Mouse (Mus musculus): ENCODE data around the gene Tex2.
"Not testable (repeated sequence)": the region's sequence is repeated elsewhere in the genome, so short reads cannot be mapped to it uniquely, and the experiment has no call there.

Tex2 gene

DNA sequence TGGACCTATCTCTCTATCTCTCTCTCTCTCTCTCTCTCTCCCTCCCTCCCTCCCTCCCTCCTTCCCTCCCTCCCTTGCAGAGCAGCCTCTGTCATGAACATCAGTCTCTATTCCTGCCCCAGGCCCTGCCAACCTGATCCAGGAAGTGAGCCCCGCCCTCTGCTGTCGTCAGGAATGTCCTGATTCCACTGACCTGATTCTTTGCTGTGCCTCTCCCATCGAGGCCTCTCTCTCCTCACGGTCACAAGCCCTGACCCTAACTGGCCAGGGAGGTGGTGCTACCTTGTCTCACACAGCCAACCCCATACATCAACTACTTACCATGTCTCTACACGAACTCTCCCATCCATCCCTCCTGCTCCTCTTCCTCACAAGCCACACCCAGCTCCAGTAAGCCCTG, 33.3 kb downstream of the Tex2 start:
- in situ Hi-C loops (cut with MboI, MseI), result no loop called here

DNA sequence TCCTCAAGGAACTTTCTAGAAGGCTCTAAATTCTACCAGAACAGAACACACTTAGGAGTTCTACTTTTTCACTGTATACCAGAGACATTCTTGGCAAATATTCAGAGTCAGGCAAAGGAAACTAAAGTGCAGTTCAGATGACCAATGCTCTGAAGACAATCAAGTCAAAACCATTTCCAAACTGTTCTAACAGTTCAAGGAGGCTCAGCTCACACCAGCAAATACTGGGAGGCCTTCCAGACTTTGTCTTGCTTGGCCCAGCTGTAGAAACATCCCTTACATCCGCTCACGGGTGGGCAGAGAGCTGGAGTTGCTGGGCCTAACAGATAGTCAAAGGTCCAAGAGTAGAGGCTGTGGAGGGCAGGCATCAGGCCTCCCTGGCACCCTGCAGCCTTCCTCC, 34.1 kb downstream of the Tex2 start:
- in situ Hi-C loops (cut with MboI, MseI), result no loop called here

DNA sequence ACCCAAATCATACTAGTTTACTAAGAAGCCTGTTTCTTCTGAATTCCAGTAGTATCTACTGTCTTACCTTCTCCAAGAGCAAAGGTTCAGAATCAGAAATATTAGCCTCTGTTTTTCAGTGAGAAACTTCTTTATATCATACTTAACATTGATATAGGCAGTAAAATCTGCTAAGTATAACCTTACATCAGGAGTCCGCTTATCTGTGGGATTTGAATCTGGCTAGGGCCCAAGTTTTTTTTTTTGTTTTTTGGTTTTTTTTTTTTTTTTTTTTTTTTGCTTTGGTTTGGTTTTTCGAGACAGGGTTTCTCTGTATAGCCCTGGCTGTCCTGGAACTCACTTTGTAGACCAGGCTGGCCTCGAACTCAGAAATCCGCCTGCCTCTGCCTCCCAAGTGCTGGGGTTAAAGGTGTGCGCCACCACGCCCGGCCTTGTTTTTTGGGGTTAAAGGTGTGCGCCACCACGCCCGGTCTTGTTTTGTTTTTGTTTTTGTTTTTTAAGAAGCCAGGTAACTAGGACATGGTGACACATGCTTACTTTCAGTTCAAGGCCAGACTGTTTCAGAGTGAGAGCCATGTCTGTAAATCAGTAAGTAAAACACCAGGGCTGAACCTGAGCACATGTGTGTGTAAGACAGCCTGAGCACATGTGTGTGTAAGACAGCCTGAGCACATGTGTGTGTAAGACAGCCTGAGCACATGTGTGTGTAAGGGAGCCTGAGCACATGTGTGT, 35.4 kb downstream of the Tex2 start:
- in situ Hi-C loops (cut with MboI, MseI), result not testable (repeated sequence)

DNA sequence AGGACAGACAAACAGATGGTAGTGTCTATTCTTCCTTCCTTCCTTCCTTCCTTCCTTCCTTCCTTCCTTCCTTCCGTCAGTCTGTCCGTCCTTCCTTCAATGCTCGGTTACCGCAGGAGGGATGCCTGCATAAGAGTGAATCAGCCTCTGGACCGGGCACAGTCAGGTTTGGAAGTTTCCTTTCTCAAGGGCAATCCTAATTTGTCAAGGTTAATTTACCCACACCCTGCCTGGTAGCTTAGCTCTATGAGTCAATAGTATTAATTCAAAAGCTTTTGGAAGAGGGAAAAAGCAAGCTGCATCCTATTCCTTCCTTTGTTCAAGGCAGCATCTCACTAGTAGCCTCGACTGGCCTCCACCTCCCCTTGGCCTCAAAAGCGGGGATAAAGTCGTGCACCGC, 38.8 kb downstream of the Tex2 start:
- in situ Hi-C loops (cut with MboI, MseI), result no loop called here

DNA sequence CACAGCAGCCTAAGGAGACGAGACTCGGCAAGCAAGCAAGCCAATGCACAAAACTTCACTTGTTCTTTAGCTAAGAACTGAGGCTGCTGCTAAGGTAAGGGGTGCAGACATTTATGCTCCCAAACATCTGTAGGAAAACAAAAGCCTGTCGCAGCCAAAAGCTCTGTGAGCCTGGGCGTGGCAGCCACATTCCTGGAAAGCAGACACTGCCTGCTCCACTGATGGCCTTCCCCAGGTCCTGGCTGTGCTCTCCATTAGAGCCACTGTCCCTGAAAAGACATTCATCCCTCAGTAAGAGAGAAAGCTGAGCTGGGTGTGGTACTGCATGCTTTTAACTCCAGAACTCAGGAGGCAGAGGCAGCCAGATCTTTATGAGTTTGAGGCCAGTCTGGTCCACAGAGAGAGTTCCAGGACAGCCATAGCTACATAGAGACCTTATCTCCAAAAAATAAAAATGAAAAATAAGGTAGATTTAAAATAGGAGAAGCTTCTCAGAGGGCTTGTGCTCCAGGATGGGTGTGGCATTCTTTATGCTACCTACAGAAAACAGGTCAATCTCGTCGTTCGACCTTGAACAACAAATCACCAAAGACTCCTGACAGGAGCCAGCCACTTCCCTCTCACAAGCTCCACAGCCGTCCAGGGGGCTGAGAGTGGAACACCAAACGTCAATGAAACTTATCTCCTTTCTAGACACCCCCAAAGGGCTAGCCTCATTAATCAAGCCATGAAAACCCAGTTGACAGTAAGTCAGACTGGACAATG, 39.6 kb downstream of the Tex2 start:
- in situ Hi-C loops (cut with MboI, MseI), result no loop called here

DNA sequence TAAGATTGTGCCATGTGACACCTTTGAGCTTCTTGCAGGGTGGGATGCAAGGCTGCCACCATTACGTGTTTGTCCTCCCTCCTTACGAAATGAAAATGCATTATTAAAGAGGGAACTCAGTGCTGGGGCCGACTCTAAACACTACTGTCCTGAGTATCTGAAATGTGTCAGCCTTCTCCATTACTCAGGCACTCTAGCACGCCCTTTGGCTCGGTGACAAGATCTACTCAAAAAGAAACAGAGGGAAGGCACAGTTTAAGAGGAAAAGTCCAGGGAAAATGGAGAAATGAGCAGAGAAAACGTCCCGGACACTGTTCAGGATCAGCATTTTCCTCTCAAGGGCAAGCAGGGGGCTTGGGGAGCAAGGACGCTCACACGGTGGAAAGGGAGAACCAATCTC, 40.3 kb downstream of the Tex2 start:
- in situ Hi-C loops (cut with MboI, MseI), result no loop called here

DNA sequence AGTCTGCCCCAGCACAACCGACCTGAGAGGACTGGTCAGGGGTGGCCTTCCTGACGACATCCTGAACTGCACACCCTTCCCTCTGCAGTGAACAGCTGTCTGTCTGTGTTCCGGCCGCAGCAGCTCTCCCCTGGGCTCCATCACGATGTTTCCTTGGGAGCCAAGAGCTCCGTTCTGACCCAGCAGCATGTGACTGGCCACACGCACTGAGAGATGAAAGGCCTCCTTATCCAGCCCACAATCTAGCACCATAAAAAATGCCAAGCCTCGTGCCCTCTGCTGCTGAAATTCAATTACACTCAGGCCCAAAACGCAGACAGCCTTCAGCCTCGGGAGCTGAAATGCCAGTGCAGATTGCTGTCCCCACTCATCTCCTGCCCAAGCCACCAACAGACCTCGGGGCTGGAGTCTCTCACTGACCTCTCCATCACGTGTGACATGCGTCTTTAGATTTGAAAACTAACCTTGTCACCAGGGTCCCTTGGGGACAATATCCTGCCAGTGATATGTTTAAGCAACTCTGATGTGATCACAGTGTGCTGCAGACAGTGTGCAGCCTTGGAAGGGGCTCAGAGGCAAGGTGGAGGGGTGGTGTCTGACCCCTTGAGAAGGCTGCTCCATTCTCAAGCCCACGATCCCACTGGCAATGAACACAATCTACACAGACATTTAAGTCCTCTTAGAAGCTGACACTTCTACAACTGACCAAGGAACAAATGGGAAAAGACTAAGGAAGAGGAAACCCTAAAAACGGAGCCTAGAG, 41.0 kb downstream of the Tex2 start:
- in situ Hi-C loops (cut with MboI, MseI), result no loop called here

GRCm38 (mm10) chr11:106571026-106571983, 41.9 kb downstream of the Tex2 start:
- in situ Hi-C loops (cut with MboI, MseI), result no loop called here

DNA sequence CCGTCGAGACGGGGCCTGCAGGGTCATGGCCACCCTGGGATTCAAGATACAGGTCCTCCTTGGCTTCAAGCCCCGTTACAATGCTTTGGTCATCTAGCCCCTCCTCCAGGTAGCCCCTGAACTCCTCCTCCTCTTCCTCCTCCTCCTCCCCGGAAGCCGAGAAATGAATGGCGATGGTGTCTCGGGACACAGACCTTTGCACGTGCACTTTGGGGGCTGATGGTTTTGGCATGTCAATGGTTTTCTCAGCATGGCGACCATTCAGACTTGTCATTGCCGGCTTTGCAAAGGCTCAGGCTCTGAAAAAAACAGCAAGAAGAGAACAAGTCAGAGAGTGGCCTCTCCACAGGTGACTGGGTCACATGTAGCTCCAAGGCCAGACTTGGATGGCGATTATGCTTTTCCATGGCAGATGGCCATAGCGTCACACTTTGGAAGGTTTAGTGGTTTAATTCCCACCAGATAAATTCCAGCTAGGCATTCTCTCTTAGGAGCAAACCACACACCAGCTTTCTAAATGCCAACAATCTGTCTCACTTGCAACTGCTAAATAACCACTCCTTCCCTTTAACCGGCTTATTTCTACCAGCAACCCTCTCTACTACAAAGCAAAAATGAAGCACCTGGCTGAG, 44.8 kb downstream of the Tex2 start:
- in situ Hi-C loops (cut with MboI, MseI), result no loop called here

- in situ Hi-C loops (cut with MboI, MseI), result no loop called here
Observed at GRCm38 (mm10) chr11:106566040-106566785, 47.0 kb downstream of the Tex2 start.

- in situ Hi-C loops (cut with MboI, MseI), result no loop called here
Observed at GRCm38 (mm10) chr11:106564261-106564660, 49.0 kb downstream of the Tex2 start.

DNA sequence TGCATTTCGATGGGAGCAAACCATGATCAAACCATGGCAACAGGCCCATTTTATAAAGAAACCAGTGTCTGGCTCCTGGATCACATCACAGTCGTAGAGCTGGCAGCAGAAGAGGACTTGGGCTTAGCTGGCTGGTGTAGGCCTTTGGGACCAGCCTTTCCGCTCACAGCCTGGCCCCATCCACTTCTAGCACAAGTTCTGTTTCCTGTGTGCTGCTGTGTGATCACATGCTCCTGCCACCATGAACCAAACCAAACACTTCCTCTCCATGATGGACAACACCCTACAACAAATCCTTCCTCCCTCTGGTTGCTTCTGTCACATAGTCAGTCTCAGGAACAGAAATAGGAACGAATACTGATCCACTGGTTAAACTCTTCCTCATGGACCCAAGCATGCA, 50.5 kb downstream of the Tex2 start:
- in situ Hi-C loops (cut with MboI, MseI), result no loop called here

- in situ Hi-C loops (cut with MboI, MseI), result no loop called here
Observed at GRCm38 (mm10) chr11:106559773-106560172, 53.5 kb downstream of the Tex2 start.

GRCm38 (mm10) chr11:106558008-106558407, 55.2 kb downstream of the Tex2 start:
- in situ Hi-C loops (cut with MboI, MseI), result no loop called here

- in situ Hi-C loops (cut with MboI, MseI), result no loop called here
Observed at GRCm38 (mm10) chr11:106557398-106557797, 55.8 kb downstream of the Tex2 start.

DNA sequence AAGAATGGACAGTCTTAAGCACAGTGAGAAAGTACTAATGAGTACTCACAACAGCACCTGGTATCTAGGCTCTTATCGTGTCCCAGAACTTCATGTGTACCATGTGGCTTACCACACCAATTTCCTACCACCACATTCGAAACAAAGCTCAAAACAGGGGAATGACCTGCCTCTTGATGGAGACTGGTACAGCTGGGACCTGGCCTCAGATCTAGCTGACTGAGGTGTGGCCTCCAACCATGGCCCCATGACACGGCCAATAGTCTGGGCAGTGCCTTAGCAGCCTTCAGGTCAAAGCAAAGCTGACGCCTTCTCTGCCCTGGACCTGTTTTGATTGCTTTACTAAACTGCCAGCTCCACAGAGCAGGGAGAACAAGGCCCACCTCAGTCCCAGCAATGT, 56.5 kb downstream of the Tex2 start:
- in situ Hi-C loops (cut with MboI, MseI), result no loop called here

- in situ Hi-C loops (cut with MboI, MseI), result no loop called here
Observed at GRCm38 (mm10) chr11:106555805-106556615, 57.2 kb downstream of the Tex2 start.

DNA sequence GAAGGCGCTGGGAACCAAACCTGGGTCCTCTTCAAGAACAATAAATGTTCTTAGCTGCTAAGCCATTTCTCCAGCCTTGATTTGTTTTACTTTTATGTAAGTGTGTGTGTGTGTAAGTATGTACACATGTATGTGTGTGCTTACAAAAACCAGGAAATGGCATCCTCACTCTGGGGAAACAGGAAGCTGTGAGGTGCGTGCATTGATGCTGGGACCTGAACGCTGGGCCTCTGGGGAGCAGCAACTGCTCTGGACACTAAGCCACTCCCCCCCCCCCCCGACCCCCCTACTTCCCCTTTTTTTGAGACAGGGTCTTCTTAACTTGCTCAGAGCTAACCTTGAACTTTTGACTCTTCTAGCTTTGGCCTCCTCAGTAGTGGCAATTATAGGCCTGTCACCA, 62.8 kb downstream of the Tex2 start:
- in situ Hi-C loops (cut with MboI, MseI), result no loop called here

GRCm38 (mm10) chr11:106546081-106546480, 67.1 kb downstream of the Tex2 start:
- in situ Hi-C loops (cut with MboI, MseI), result no loop called here
